ENCODE assay signal across 14 mouse cellular contexts in the genomic region with DNA sequence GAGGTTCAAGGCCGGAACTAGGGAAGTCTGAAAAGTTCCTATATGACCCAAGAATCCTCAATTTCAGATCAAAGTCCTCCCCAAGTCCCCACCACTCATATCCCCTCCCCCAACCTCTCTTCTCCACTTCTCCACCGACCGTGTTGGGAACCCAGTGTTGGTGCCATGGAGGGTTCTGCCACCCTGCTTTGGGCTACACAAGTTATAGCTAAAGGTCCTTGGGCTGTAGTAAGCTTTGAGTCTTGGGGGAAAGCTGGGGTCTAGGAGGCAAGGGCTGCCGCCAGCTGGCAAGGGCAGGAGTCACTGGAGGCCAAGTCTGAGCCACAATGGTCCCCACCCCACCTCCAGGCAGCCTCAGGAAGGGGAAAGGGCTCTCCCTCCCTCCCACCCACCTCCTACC.
DNase-seq lines count a peak whose midpoint lies in the region; ATAC-seq and TF ChIP-seq lines count a peak whose summit lies in the region.
"Had no signal": no experiment of that assay in that cellular context is flagged by ENCODE, and none has a peak within 500 bp of the region (broad histone marks: within the 10 kb centered on the region; RNA-seq: fewer than 3 reads in every experiment).

No protein-coding gene starts in this region.

- H3K27me3 ChIP-seq in heart, embryonic 11.5 days (ENCODE audit: control insufficient read depth, insufficient read depth, low read length), result no peaks in the 10 kb centered on the region
- H3K27me3 ChIP-seq in lung, embryonic 16.5 days (ENCODE audit: control insufficient read depth, insufficient read depth, low read depth, low read length), result no peaks in the 10 kb centered on the region
- H3K27me3 ChIP-seq in kidney, embryonic 15.5 days, result no peaks in the 10 kb centered on the region
- peaks cover 3% of the 10 kb centered on the region; the same call in 1 of the 2 replicates for H3K27me3 ChIP-seq in small intestine, adult 2 months (ENCODE audit: control insufficient read depth, insufficient read depth, low read length)
- H3K27me3 ChIP-seq in forebrain, embryonic 15.5 days, result peaks cover 12% of the 10 kb centered on the region; the same call in 1 of the 2 replicates

- peak overlapping the region; percentile 54 for H3K4me3 ChIP-seq in heart, embryonic 11.5 days (ENCODE audit: low read depth, low read length)
- peak overlapping the region; percentile 67 for H3K4me3 ChIP-seq in lung, embryonic 16.5 days (ENCODE audit: low read length)
- peak overlapping the region; percentile 51 for H3K4me3 ChIP-seq in kidney, embryonic 15.5 days (replicated peaks)
- H3K4me3 ChIP-seq in small intestine, adult 2 months (ENCODE audit: low read depth, low read length), result peak overlapping the region; percentile 79
- no peak overlapping the region for H3K4me3 ChIP-seq in forebrain, embryonic 15.5 days
- H3K4me3 ChIP-seq: forebrain, embryonic 12.5 days; hindbrain, embryonic 15.5 days had no signal

- H3K4me2 ChIP-seq in heart, embryonic 11.5 days, result peak overlapping the region; percentile 80
- peak overlapping the region; percentile 72 for H3K4me2 ChIP-seq in lung, embryonic 16.5 days (ENCODE audit: low read depth, low read length)
- peak overlapping the region; percentile 65 for H3K4me2 ChIP-seq in kidney, embryonic 15.5 days
- H3K4me2 ChIP-seq in forebrain, embryonic 15.5 days (replicated peaks), result no peak overlapping the region
- H3K4me2 ChIP-seq: forebrain, embryonic 12.5 days had no signal

- TF ChIP-seq CTCF in small intestine, adult 2 months (IDR thresholded peaks at IDR 0.05; ENCODE audit: extremely low read depth, insufficient read length, insufficient replicate concordance, low read depth, low read length), result no peak

- H3K36me3 ChIP-seq in heart, embryonic 11.5 days (ENCODE audit: control insufficient read depth, insufficient read depth, low read length), result no peaks in the 10 kb centered on the region
- no peaks in the 10 kb centered on the region for H3K36me3 ChIP-seq in lung, embryonic 16.5 days (ENCODE audit: control insufficient read depth, insufficient read depth, low read length)
- H3K36me3 ChIP-seq in kidney, embryonic 15.5 days, result no peaks in the 10 kb centered on the region
- no peaks in the 10 kb centered on the region for H3K36me3 ChIP-seq in small intestine, adult 2 months (ENCODE audit: control insufficient read depth, insufficient read depth, low read length)
- H3K36me3 ChIP-seq in forebrain, embryonic 15.5 days, result no peaks in the 10 kb centered on the region
- H3K36me3 ChIP-seq: forebrain, embryonic 12.5 days; hindbrain, embryonic 15.5 days had no signal

- peaks cover 79% of the 10 kb centered on the region for H3K4me1 ChIP-seq in heart, embryonic 11.5 days (ENCODE audit: control insufficient read depth, insufficient read depth, low read length)
- H3K4me1 ChIP-seq in lung, embryonic 16.5 days (replicated peaks; ENCODE audit: control insufficient read depth, insufficient read depth, low read length), result peaks cover 64% of the 10 kb centered on the region
- peaks cover 82% of the 10 kb centered on the region for H3K4me1 ChIP-seq in kidney, embryonic 15.5 days
- no peaks in the 10 kb centered on the region; the same call in 1 of the 2 replicates for H3K4me1 ChIP-seq in small intestine, adult 2 months (ENCODE audit: control insufficient read depth, insufficient read depth, insufficient read length, low read length)
- peaks cover 22% of the 10 kb centered on the region for H3K4me1 ChIP-seq in forebrain, embryonic 15.5 days

- no peaks in the 10 kb centered on the region for H3K9me3 ChIP-seq in heart, embryonic 11.5 days (replicated peaks; ENCODE audit: control insufficient read depth, low read length)
- no peaks in the 10 kb centered on the region for H3K9me3 ChIP-seq in lung, embryonic 16.5 days (ENCODE audit: control insufficient read depth, low read length)
- H3K9me3 ChIP-seq in kidney, embryonic 15.5 days (replicated peaks), result no peaks in the 10 kb centered on the region
- H3K9me3 ChIP-seq in forebrain, embryonic 15.5 days, result no peaks in the 10 kb centered on the region
- H3K9me3 ChIP-seq: forebrain, embryonic 12.5 days; hindbrain, embryonic 15.5 days had no signal

- WGBS in heart, embryonic 11.5 days (ENCODE audit: insufficient replicate concordance), result 54% methylated on average over 4 of the region's 4 CpGs
- WGBS in lung, embryonic 16.5 days, result 57% methylated on average over 4 of the region's 4 CpGs
- WGBS in kidney, embryonic 15.5 days, result 46% methylated on average over 4 of the region's 4 CpGs
- 57% methylated on average over 4 of the region's 4 CpGs for WGBS in small intestine, adult 2 months
- WGBS in forebrain, embryonic 15.5 days, result 76% methylated on average over 4 of the region's 4 CpGs

- no peak for ATAC-seq in heart, embryonic 11.5 days (replicated peaks; ENCODE audit: insufficient number of reproducible peaks, low FRiP score, low TSS enrichment)
- no peak for ATAC-seq in lung, embryonic 16.5 days (ENCODE audit: low read depth)
- no peak for ATAC-seq in kidney, embryonic 15.5 days (replicated peaks; ENCODE audit: low FRiP score)
- no peak for ATAC-seq in forebrain, embryonic 15.5 days (replicated peaks)

- peak overlapping the region; percentile 66; the same call in 1 of the 2 replicates for H3K9ac ChIP-seq in heart, embryonic 11.5 days (ENCODE audit: low read depth, low read length)
- H3K9ac ChIP-seq in lung, embryonic 16.5 days (ENCODE audit: low read length), result peak overlapping the region; percentile 78
- H3K9ac ChIP-seq in kidney, embryonic 15.5 days, result peak overlapping the region; percentile 46
- no peak overlapping the region for H3K9ac ChIP-seq in forebrain, embryonic 15.5 days (replicated peaks)
- H3K9ac ChIP-seq: forebrain, embryonic 12.5 days; hindbrain, embryonic 15.5 days; liver, embryonic 14.5 days had no signal

- no peak for TF ChIP-seq POLR2A in small intestine, adult 2 months (IDR thresholded peaks at IDR 0.05; ENCODE audit: low read depth, low read length)

- no peak for DNase-seq in heart, adult 8-10 months (ENCODE audit: low spot score)
- DNase-seq in lung, adult 18-20 months, result no peak
- DNase-seq in embryo, embryonic 10 days (ENCODE audit: low spot score), result no peak
- DNase-seq: adrenal gland, postnatal 25 days; B cell, adult 2 months; cerebellum, adult 8-10 months had no signal

- H3K27ac ChIP-seq in heart, embryonic 11.5 days (ENCODE audit: low read depth, low read length), result no peak overlapping the region
- peak overlapping the region; percentile 17 for H3K27ac ChIP-seq in lung, embryonic 16.5 days (ENCODE audit: low read length)
- peak overlapping the region; percentile 92 for H3K27ac ChIP-seq in kidney, embryonic 15.5 days
- peak overlapping the region; percentile 53 for H3K27ac ChIP-seq in small intestine, adult 2 months (ENCODE audit: insufficient read depth, low read depth, low read length)
- H3K27ac ChIP-seq in forebrain, embryonic 15.5 days (replicated peaks), result no peak overlapping the region
- H3K27ac ChIP-seq: forebrain, embryonic 12.5 days; hindbrain, embryonic 15.5 days; liver, embryonic 14.5 days had no signal

Comparison
In these comparisons a context has a peak if more than half of its experiments do, and no peak if none do; other contexts are left out.
1. H3K27ac ChIP-seq: peak in lung, embryonic 16.5 days (single experiment), kidney, embryonic 15.5 days (single experiment) and small intestine, adult 2 months (single experiment); none in heart, embryonic 11.5 days (single experiment) and forebrain, embryonic 15.5 days (single experiment).